Mouse (Mus musculus): Measurements from ENCODE around the gene Coa3. TPM values are rescaled to one million over a fixed set of nuclear protein-coding genes. Genes with fewer than 3 reads are reported as not detected.

The Coa3 gene
- total and polyA plus RNA-seq, 3 experiments, result 68.3 to 380 (median 84.3) TPM

Other genes starting within 250 kb of the Coa3 start
- 10 to 100 TPM; 38.0 to 42.5 TPM for gene Naglu, start 209.1 kb downstream of the Coa3 start, total RNA-seq (2021)
- 102 and 120 TPM in 2 replicates for gene Naglu, start 209.1 kb downstream of the Coa3 start, polyA plus RNA-seq (2012; rRNA removed)
- gene Hsd17b1, start 200.7 kb downstream of the Coa3 start, total RNA-seq (2021), result 1 to 10 TPM; 1.1 to 2.5 TPM
- gene Hsd17b1, start 200.7 kb downstream of the Coa3 start, polyA plus RNA-seq (2012; rRNA removed), result 2.1 and 2.3 TPM in 2 replicates
- 10 to 100 TPM; 86.9 to 90.5 TPM for gene Coasy, start 196.5 kb downstream of the Coa3 start, total RNA-seq (2021)
- gene Coasy, start 196.5 kb downstream of the Coa3 start, polyA plus RNA-seq (2012; rRNA removed), result 178 and 187 TPM in 2 replicates
- gene Mlx, start 191.8 kb downstream of the Coa3 start, total RNA-seq (2021), result 10 to 100 TPM; 57.8 to 72.3 TPM
- 36.3 and 42.4 TPM in 2 replicates for gene Mlx, start 191.8 kb downstream of the Coa3 start, polyA plus RNA-seq (2012; rRNA removed)
- gene Psmc3ip, start 183.7 kb downstream of the Coa3 start, total RNA-seq (2021), result 1 to 10 TPM; 3.6 to 5.9 TPM
- gene Psmc3ip, start 183.7 kb downstream of the Coa3 start, polyA plus RNA-seq (2012; rRNA removed), result 0.38 and 0.71 TPM in 2 replicates
- 10 to 100 TPM; 50.7 to 50.9 TPM for gene Retreg3, start 159.2 kb downstream of the Coa3 start, total RNA-seq (2021)
- gene Retreg3, start 159.2 kb downstream of the Coa3 start, polyA plus RNA-seq (2012; rRNA removed), result 41.7 and 46.9 TPM in 2 replicates
- gene Tubg1, start 159.2 kb downstream of the Coa3 start, total RNA-seq (2021), result 10 to 100 TPM; 42.9 to 43.0 TPM
- gene Tubg1, start 159.2 kb downstream of the Coa3 start, polyA plus RNA-seq (2012; rRNA removed), result 15.2 and 42.7 TPM in 2 replicates
- 1 to 10 TPM; 6.2 to 7.5 TPM for gene Tubg2, start 123.2 kb downstream of the Coa3 start, total RNA-seq (2021)
- gene Tubg2, start 123.2 kb downstream of the Coa3 start, polyA plus RNA-seq (2012; rRNA removed), result 5.5 and 6.0 TPM in 2 replicates
- gene Cntnap1, start 108.6 kb downstream of the Coa3 start, total RNA-seq (2021), result 1 to 10 TPM; 6.8 TPM
- 9.3 and 9.4 TPM in 2 replicates for gene Cntnap1, start 108.6 kb downstream of the Coa3 start, polyA plus RNA-seq (2012; rRNA removed)
- 10 to 100 TPM; 19.4 to 39.7 TPM for gene Plekhh3, start 107.8 kb downstream of the Coa3 start, total RNA-seq (2021)
- gene Plekhh3, start 107.8 kb downstream of the Coa3 start, polyA plus RNA-seq (2012; rRNA removed), result 112 and 122 TPM in 2 replicates
- under 1 TPM; 0.26 to 0.83 TPM for gene Ccr10, start 103.7 kb downstream of the Coa3 start, total RNA-seq (2021)
- 0.84 and 1.6 TPM in 2 replicates for gene Ccr10, start 103.7 kb downstream of the Coa3 start, polyA plus RNA-seq (2012; rRNA removed)
- 10 to 100 TPM; 31.3 to 35.0 TPM for gene Ezh1, start 52.7 kb downstream of the Coa3 start, total RNA-seq (2021)
- 17.1 and 20.1 TPM in 2 replicates for gene Ezh1, start 52.7 kb downstream of the Coa3 start, polyA plus RNA-seq (2012; rRNA removed)
- 10 to 100 TPM; 46.5 to 46.9 TPM for gene Ramp2, start 33.1 kb downstream of the Coa3 start, total RNA-seq (2021)
- gene Ramp2, start 33.1 kb downstream of the Coa3 start, polyA plus RNA-seq (2012; rRNA removed), result 109 and 114 TPM in 2 replicates
- gene Vps25, start 25.4 kb downstream of the Coa3 start, total RNA-seq (2021), result 100 to 1,000 TPM; 102 to 116 TPM
- gene Vps25, start 25.4 kb downstream of the Coa3 start, polyA plus RNA-seq (2012; rRNA removed), result 186 and 204 TPM in 2 replicates
- gene Wnk4, start 18.5 kb downstream of the Coa3 start, total RNA-seq (2021), result 1 to 10 TPM; 2.1 to 3.7 TPM
- 0.62 and 0.94 TPM in 2 replicates for gene Wnk4, start 18.5 kb downstream of the Coa3 start, polyA plus RNA-seq (2012; rRNA removed)
- under 1 TPM; 0.32 to 0.38 TPM for gene Cntd1, start 102 bp downstream of the Coa3 start, total RNA-seq (2021)
- gene Cntd1, start 102 bp downstream of the Coa3 start, polyA plus RNA-seq (2012; rRNA removed), result 0.06 and 0.11 TPM in 2 replicates
- gene Becn1, start 23.2 kb upstream of the Coa3 start, total RNA-seq (2021), result 100 to 1,000 TPM; 107 to 160 TPM
- gene Becn1, start 23.2 kb upstream of the Coa3 start, polyA plus RNA-seq (2012; rRNA removed), result 81.6 and 126 TPM in 2 replicates
- 100 to 1,000 TPM; 129 to 161 TPM for gene Psme3, start 37.1 kb upstream of the Coa3 start, total RNA-seq (2021)
- gene Psme3, start 37.1 kb upstream of the Coa3 start, polyA plus RNA-seq (2012; rRNA removed), result 31.7 and 45.2 TPM in 2 replicates
- gene Aoc2, start 45.9 kb upstream of the Coa3 start, total RNA-seq (2021), result 1 to 10 TPM; 4.9 to 5.5 TPM
- gene Aoc2, start 45.9 kb upstream of the Coa3 start, polyA plus RNA-seq (2012; rRNA removed), result 6.3 and 7.7 TPM in 2 replicates
- 10 to 100 TPM; 48.4 to 76.6 TPM for gene Aoc3, start 51.5 kb upstream of the Coa3 start, total RNA-seq (2021)
- 69.3 and 101 TPM in 2 replicates for gene Aoc3, start 51.5 kb upstream of the Coa3 start, polyA plus RNA-seq (2012; rRNA removed)
- gene G6pc, start 88.4 kb upstream of the Coa3 start, total RNA-seq (2021), result 10 to 100 TPM in 1 of 2 experiments, 1 to 10 TPM in 1; 1.8 to 24.0 TPM
- gene G6pc, start 88.4 kb upstream of the Coa3 start, polyA plus RNA-seq (2012; rRNA removed), result 0.13 and 0.26 TPM in 2 replicates
- gene Aarsd1, start 138.5 kb upstream of the Coa3 start, total RNA-seq (2021), result 10 to 100 TPM; 21.8 to 38.2 TPM
- gene Aarsd1, start 138.5 kb upstream of the Coa3 start, polyA plus RNA-seq (2012; rRNA removed), result 25.0 and 28.1 TPM in 2 replicates
- 1 to 10 TPM; 1.9 to 5.6 TPM for gene Gm27029, start 145.7 kb upstream of the Coa3 start, total RNA-seq (2021)
- 0.24 TPM in 1 of 2 replicates, not detected in the other for gene Gm27029, start 145.7 kb upstream of the Coa3 start, polyA plus RNA-seq (2012; rRNA removed)
- gene Rundc1, start 146.0 kb upstream of the Coa3 start, total RNA-seq (2021), result 10 to 100 TPM; 23.7 to 24.4 TPM
- gene Rundc1, start 146.0 kb upstream of the Coa3 start, polyA plus RNA-seq (2012; rRNA removed), result 22.0 and 22.1 TPM in 2 replicates
- 1 to 10 TPM; 2.1 to 4.3 TPM for gene Ptges3l, start 146.2 kb upstream of the Coa3 start, total RNA-seq (2021)
- gene Ptges3l, start 146.2 kb upstream of the Coa3 start, polyA plus RNA-seq (2012; rRNA removed), result 0.93 and 1.1 TPM in 2 replicates
- gene Rpl27, start 163.2 kb upstream of the Coa3 start, total RNA-seq (2021), result 10 to 100 TPM; 34.0 to 75.2 TPM
- gene Rpl27, start 163.2 kb upstream of the Coa3 start, polyA plus RNA-seq (2012; rRNA removed), result 133 and 183 TPM in 2 replicates
- 10 to 100 TPM; 33.2 to 40.5 TPM for gene Ifi35, start 169.3 kb upstream of the Coa3 start, total RNA-seq (2021)
- gene Ifi35, start 169.3 kb upstream of the Coa3 start, polyA plus RNA-seq (2012; rRNA removed), result 32.3 and 44.1 TPM in 2 replicates
- gene Rnd2, start 185.9 kb upstream of the Coa3 start, total RNA-seq (2021), result 10 to 100 TPM in 1 of 2 experiments, 1 to 10 TPM in 1; 6.0 to 12.9 TPM
- gene Rnd2, start 185.9 kb upstream of the Coa3 start, polyA plus RNA-seq (2012; rRNA removed), result 6.0 and 11.3 TPM in 2 replicates
- gene Vat1, start 187.1 kb upstream of the Coa3 start, total RNA-seq (2021), result 100 to 1,000 TPM in 1 of 2 experiments, 10 to 100 TPM in 1; 95.6 to 189 TPM
- gene Vat1, start 187.1 kb upstream of the Coa3 start, polyA plus RNA-seq (2012; rRNA removed), result 151 and 157 TPM in 2 replicates